Mouse (Mus musculus): ENCODE data around the gene Jazf1. TPM values are rescaled to one million over a fixed set of nuclear protein-coding genes. Genes with fewer than 3 reads are reported as not detected.

Jazf1 gene
- total and polyA plus RNA-seq, 3 experiments: not detected

DNA sequence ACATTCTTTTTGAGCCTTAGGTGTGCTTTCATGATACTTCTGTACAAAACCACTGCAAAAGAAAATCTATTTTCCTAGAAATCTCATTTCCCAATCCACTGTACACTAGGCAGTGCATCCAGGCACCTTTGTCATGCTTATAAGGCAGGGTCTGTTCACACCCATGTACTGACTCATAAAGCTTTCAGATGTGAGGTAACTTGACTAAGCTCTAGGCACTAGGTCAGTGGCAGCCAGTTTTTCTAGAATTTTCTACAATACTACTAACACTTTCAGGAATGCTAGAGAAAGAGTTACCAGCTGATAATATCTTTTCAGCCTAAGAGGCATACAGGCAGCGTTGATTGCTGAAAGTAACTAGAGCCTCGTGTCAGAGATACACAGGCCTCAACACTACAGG lies 62.9 kb downstream of the Jazf1 start:
- H3K27ac ChIP-seq (ENCODE audit: control insufficient read depth, low read depth, low read length): no peak overlapping the region
- H3K27me3 ChIP-seq (ENCODE audit: control insufficient read depth in 1 of 2, insufficient read depth in 2 of 2, low read length in 2 of 2): no peaks in the 10 kb centered on the region; a peak in 1 of 4 replicates
- H3K36me3 ChIP-seq (ENCODE audit: control insufficient read depth in 1 of 2, insufficient read depth in 2 of 2, low read length in 2 of 2): no peaks in the 10 kb centered on the region
- no peak for DNase-seq (ENCODE audit: low read depth, low spot score)
- H3K4me1 ChIP-seq (ENCODE audit: control insufficient read depth in 1 of 2, insufficient read depth in 2 of 2, low read length in 2 of 2): no peaks in the 10 kb centered on the region
- H3K9ac ChIP-seq (ENCODE audit: control insufficient read depth, low read depth, low read length, poor library complexity, severe bottlenecking): no peak overlapping the region
- no peaks in the 10 kb centered on the region for H3K79me2 ChIP-seq (ENCODE audit: control insufficient read depth, insufficient read depth, low read length, poor library complexity)
- H3K4me3 ChIP-seq (ENCODE audit: control insufficient read depth in 1 of 2, insufficient read depth in 1 of 2, low read depth in 2 of 2, low read length in 2 of 2): no peak overlapping the region
- no peaks in the 10 kb centered on the region for H3K9me3 ChIP-seq (replicated peaks; ENCODE audit: insufficient read depth, low read length)
- no peak for TF ChIP-seq MAX (IDR thresholded peaks at IDR 0.05; ENCODE audit: low read length)
- TF ChIP-seq SIN3A (IDR thresholded peaks at IDR 0.05; ENCODE audit: low read length): no peak
- TF ChIP-seq ZMIZ1 (IDR thresholded peaks at IDR 0.05; ENCODE audit: low read depth, low read length): no peak
- no peak for TF ChIP-seq MYC (IDR thresholded peaks at IDR 0.05; ENCODE audit: low read depth, low read length)
- no peak for TF ChIP-seq MAFK (IDR thresholded peaks at IDR 0.05; ENCODE audit: borderline replicate concordance, low read depth, low read length)
- no peak for TF ChIP-seq NELFE (IDR thresholded peaks at IDR 0.05; ENCODE audit: low read depth, low read length)
- no peak for TF ChIP-seq ZNF384 (IDR thresholded peaks at IDR 0.05; ENCODE audit: low read depth, low read length)
- TF ChIP-seq RAD21 (IDR thresholded peaks at IDR 0.05; ENCODE audit: low read depth, low read length): no peak
- TF ChIP-seq UBTF (IDR thresholded peaks at IDR 0.05; ENCODE audit: borderline replicate concordance, insufficient read depth, low read depth, low read length): no peak
- TF ChIP-seq ELF1 (IDR thresholded peaks at IDR 0.05; ENCODE audit: low read depth, low read length): no peak

GRCm38 (mm10) chr6:52990816-52991215 lies 77.6 kb downstream of the Jazf1 start:
- no peak overlapping the region for H3K9ac ChIP-seq (ENCODE audit: control insufficient read depth, low read depth, low read length, poor library complexity, severe bottlenecking)
- no peaks in the 10 kb centered on the region for H3K4me1 ChIP-seq (ENCODE audit: control insufficient read depth in 1 of 2, insufficient read depth in 2 of 2, low read length in 2 of 2)
- no peaks in the 10 kb centered on the region for H3K79me2 ChIP-seq (ENCODE audit: control insufficient read depth, insufficient read depth, low read length, poor library complexity)
- TF ChIP-seq BHLHE40 (IDR thresholded peaks at IDR 0.05; ENCODE audit: borderline replicate concordance, low read depth, low read length) (no peak), NELFE (IDR thresholded peaks at IDR 0.05; ENCODE audit: low read depth, low read length) (no peak), GATA1 (IDR thresholded peaks at IDR 0.05; ENCODE audit: low read depth, low read length) (no peak), JUND (IDR thresholded peaks at IDR 0.05; ENCODE audit: low read depth, low read length) (no peak), TBP (IDR thresholded peaks at IDR 0.05; ENCODE audit: low read depth, low read length) (no peak), RAD21 (IDR thresholded peaks at IDR 0.05; ENCODE audit: low read depth, low read length) (no peak), EP300 (IDR thresholded peaks at IDR 0.05; ENCODE audit: low read depth in 1 of 2, low read length in 2 of 2) (no peak), MYC (IDR thresholded peaks at IDR 0.05; ENCODE audit: low read depth, low read length) (no peak), ELF1 (IDR thresholded peaks at IDR 0.05; ENCODE audit: low read depth, low read length) (no peak), ZKSCAN1 (IDR thresholded peaks at IDR 0.05; ENCODE audit: low read depth, low read length) (no peak), SMC3 (IDR thresholded peaks at IDR 0.05; ENCODE audit: low read depth, low read length) (no peak), GABPA (IDR thresholded peaks at IDR 0.05; ENCODE audit: low read depth, low read length) (no peak), CHD2 (IDR thresholded peaks at IDR 0.05; ENCODE audit: low read length) (no peak), RCOR1 (IDR thresholded peaks at IDR 0.05; ENCODE audit: low read depth, low read length) (no peak), USF2 (IDR thresholded peaks at IDR 0.05; ENCODE audit: borderline replicate concordance in 1 of 2, insufficient read depth in 1 of 2, low read depth in 1 of 2, low read length in 2 of 2) (no peak), MXI1 (IDR thresholded peaks at IDR 0.05; ENCODE audit: low read depth, low read length) (no peak), USF1 (IDR thresholded peaks at IDR 0.05; ENCODE audit: low read depth, low read length) (no peak), UBTF (IDR thresholded peaks at IDR 0.05; ENCODE audit: borderline replicate concordance, insufficient read depth, low read depth, low read length) (no peak), E2F4 (IDR thresholded peaks at IDR 0.05; ENCODE audit: borderline replicate concordance, low read depth, low read length) (no peak), MEF2A (IDR thresholded peaks at IDR 0.05; ENCODE audit: extremely low read depth, insufficient replicate concordance, low read depth, low read length, poor library complexity, severe bottlenecking) (no peak)
- no peak for DNase-seq (ENCODE audit: low read depth, low spot score)
- H3K36me3 ChIP-seq (ENCODE audit: control insufficient read depth in 1 of 2, insufficient read depth in 2 of 2, low read length in 2 of 2): no peaks in the 10 kb centered on the region
- no peaks in the 10 kb centered on the region for H3K27me3 ChIP-seq (ENCODE audit: control insufficient read depth in 1 of 2, insufficient read depth in 2 of 2, low read length in 2 of 2)
- no peak overlapping the region for H3K27ac ChIP-seq (ENCODE audit: control insufficient read depth, low read depth, low read length)
- H3K4me3 ChIP-seq (ENCODE audit: control insufficient read depth in 1 of 2, insufficient read depth in 1 of 2, low read depth in 2 of 2, low read length in 2 of 2): no peak overlapping the region
- H3K9me3 ChIP-seq (replicated peaks; ENCODE audit: insufficient read depth, low read length): no peaks in the 10 kb centered on the region
